Mouse (Mus musculus) hindbrain, postnatal 0 days (tissue): ENCODE measurements at regions not wholly inside any gene's neighbourhood (a gene's known extent, or its start where the extent isn't known, plus 50 kb on each side); places are given as distances from the start of the nearest gene placed in this dataset.
A peak's percentile ranks its signal among the peaks of the same experiment; 100 is the strongest.

ENCODE experiments used
- ATAC-seq: fragments of 200-750 bp; cut with Nextera tagmentation; 2 replicates; pipeline ENCODE4 v1.8.0; 2017; ENCODE audit warnings: mild to moderate bottlenecking, moderate TSS enrichment, moderate library complexity
- DNase-seq: peaks from one replicate; pipeline ENCODE4 v3.0.0-alpha.2; 2015; ENCODE audit warnings: low spot score
- H3K27ac ChIP-seq: fragments of 300-500 bp; sonication (generic); 2 replicates; pipeline ENCODE4 v1.5.1; 2014; ENCODE audit warnings: mild to moderate bottlenecking
- H3K27me3 ChIP-seq: fragments of 300-500 bp; sonication (generic); 2 replicates; pipeline ENCODE4 v1.6.1; 2014; ENCODE audit warnings: low read length, mixed read lengths; ENCODE audit not compliant: insufficient read depth
- H3K36me3 ChIP-seq: fragments of 300-500 bp; sonication (generic); 2 replicates; pipeline ENCODE4 v1.6.1; 2014; ENCODE audit warnings: low read length, mixed read lengths; ENCODE audit not compliant: insufficient read depth
- H3K4me1 ChIP-seq: fragments of 300-500 bp; sonication (generic); 2 replicates; pipeline ENCODE4 v1.6.1; 2014; ENCODE audit warnings: antibody characterized with exemption, low read length, mixed read lengths; ENCODE audit not compliant: insufficient read depth
- H3K4me2 ChIP-seq: fragments of 300-500 bp; sonication (generic); 2 replicates; pipeline ENCODE4 v1.6.1; 2014; ENCODE audit warnings: low read depth, mild to moderate bottlenecking, low read length, moderate library complexity, mixed read lengths
- H3K4me3 ChIP-seq: fragments of 300-500 bp; sonication (generic); 2 replicates; pipeline ENCODE4 v1.5.1; 2014; ENCODE audit warnings: low read length
- H3K9ac ChIP-seq: fragments of 300-500 bp; sonication (generic); replicated peaks from 2 replicates; pipeline ENCODE4 v1.6.1; 2014; ENCODE audit warnings: mild to moderate bottlenecking, low read length, moderate library complexity, mixed read lengths
- H3K9me3 ChIP-seq: fragments of 300-500 bp; sonication (generic); 2 replicates; pipeline ENCODE4 v1.6.1; 2016; ENCODE audit warnings: low read length, mixed read lengths
- CTCF ChIP-seq: IDR thresholded peaks from 2 replicates; pipeline ENCODE4 v1.5.1; 2016; ENCODE audit warnings: antibody characterized with exemption, control low read depth, low read depth
- WGBS: fragments of 180-500 bp; shearing (Covaris S2); extraction: QIAGEN DNeasy Blood & Tissue Kit; methylation state at CpG from one replicate; pipeline ENCODE4 v1.1.7; 2014; 5-methylcytosine and 5-hydroxymethylcytosine counted together

GRCm38 (mm10) chr16:57914506-57914905 lies 160.0 kb upstream of the Col8a1 start:
- no peaks in the 10 kb centered on the region for H3K9me3 ChIP-seq
- WGBS: 42% methylated on average over 1 of the region's 1 CpGs
- ATAC-seq (no peak), DNase-seq (no peak)
- no peak overlapping the region for H3K9ac ChIP-seq
- H3K36me3 ChIP-seq: no peaks in the 10 kb centered on the region
- H3K4me1 ChIP-seq: no peaks in the 10 kb centered on the region
- H3K27me3 ChIP-seq: no peaks in the 10 kb centered on the region
- no peak overlapping the region for H3K27ac ChIP-seq
- H3K4me3 ChIP-seq: no peak overlapping the region
- no peak overlapping the region for H3K4me2 ChIP-seq
- no peak for TF ChIP-seq CTCF

GRCm38 (mm10) chr16:57915451-57915850 lies 160.9 kb upstream of the Col8a1 start:
- WGBS: 81% methylated on average over 2 of the region's 2 CpGs
- H3K27me3 ChIP-seq: no peaks in the 10 kb centered on the region
- H3K4me1 ChIP-seq: no peaks in the 10 kb centered on the region
- H3K4me3 ChIP-seq: no peak overlapping the region
- H3K4me2 ChIP-seq: no peak overlapping the region
- H3K36me3 ChIP-seq: no peaks in the 10 kb centered on the region
- no peaks in the 10 kb centered on the region for H3K9me3 ChIP-seq
- DNase-seq (no peak), ATAC-seq (no peak)
- H3K27ac ChIP-seq: no peak overlapping the region
- no peak overlapping the region for H3K9ac ChIP-seq
- TF ChIP-seq CTCF: no peak

- Histone ChIP-seq H3K27me3 (no peaks in the 10 kb centered on the region), H3K4me3 (no peak overlapping the region), H3K9me3 (no peaks in the 10 kb centered on the region), H3K4me2 (no peak overlapping the region), H3K9ac (no peak overlapping the region; the same call in 1 of the 2 replicates), H3K36me3 (no peaks in the 10 kb centered on the region), H3K27ac (peak overlapping the region; percentile 41; the same call in 1 of the 2 replicates), H3K4me1 (no peaks in the 10 kb centered on the region)
- ATAC-seq: no peak
- TF ChIP-seq CTCF: no peak
- no peak for DNase-seq
- WGBS: 61% methylated on average over 7 of the region's 7 CpGs
Measured at GRCm38 (mm10) chr16:57923447-57924129, 169.1 kb upstream of the Col8a1 start.

- H3K36me3 ChIP-seq: no peaks in the 10 kb centered on the region
- H3K9me3 ChIP-seq: no peaks in the 10 kb centered on the region
- TF ChIP-seq CTCF: no peak
- H3K27ac ChIP-seq: peak overlapping the region; percentile 41; the same call in 1 of the 2 replicates
- DNase-seq: no peak
- no peaks in the 10 kb centered on the region for H3K4me1 ChIP-seq
- WGBS: 45% methylated on average over 4 of the region's 4 CpGs
- no peak overlapping the region for H3K4me3 ChIP-seq
- H3K4me2 ChIP-seq: no peak overlapping the region
- ATAC-seq: peak; percentile 66; the same call in 1 of the 2 replicates
- H3K27me3 ChIP-seq: no peaks in the 10 kb centered on the region
- no peak overlapping the region for H3K9ac ChIP-seq
Measured at GRCm38 (mm10) chr16:57924130-57924495, 169.6 kb upstream of the Col8a1 start.

GRCm38 (mm10) chr16:57927816-57928215 lies 173.3 kb upstream of the Col8a1 start:
- WGBS: 44% methylated on average over 4 of the region's 4 CpGs
- Histone ChIP-seq H3K27me3 (no peaks in the 10 kb centered on the region), H3K4me1 (no peaks in the 10 kb centered on the region), H3K9ac (no peak overlapping the region), H3K27ac (peak overlapping the region; percentile 45; the same call in 1 of the 2 replicates), H3K4me3 (no peak overlapping the region), H3K4me2 (no peak overlapping the region), H3K9me3 (no peaks in the 10 kb centered on the region), H3K36me3 (no peaks in the 10 kb centered on the region)
- TF ChIP-seq CTCF: no peak
- DNase-seq (peak; percentile 78), ATAC-seq (peak; percentile 89)

- ATAC-seq (no peak), DNase-seq (peak; percentile 9)
- H3K4me3 ChIP-seq: no peak overlapping the region
- no peak for TF ChIP-seq CTCF
- no peaks in the 10 kb centered on the region for H3K27me3 ChIP-seq
- no peak overlapping the region for H3K4me2 ChIP-seq
- no peaks in the 10 kb centered on the region for H3K4me1 ChIP-seq
- H3K27ac ChIP-seq: no peak overlapping the region
- WGBS: 56% methylated on average over 4 of the region's 4 CpGs
- H3K9me3 ChIP-seq: no peaks in the 10 kb centered on the region
- H3K9ac ChIP-seq: no peak overlapping the region
- no peaks in the 10 kb centered on the region for H3K36me3 ChIP-seq
Measured at GRCm38 (mm10) chr16:57928301-57928700, 173.8 kb upstream of the Col8a1 start.

GRCm38 (mm10) chr16:57929151-57929764 lies 174.7 kb upstream of the Col8a1 start:
- TF ChIP-seq CTCF: no peak
- no peak overlapping the region for H3K4me3 ChIP-seq
- no peaks in the 10 kb centered on the region for H3K9me3 ChIP-seq
- H3K4me2 ChIP-seq: no peak overlapping the region
- H3K4me1 ChIP-seq: no peaks in the 10 kb centered on the region
- H3K27ac ChIP-seq: no peak overlapping the region
- H3K9ac ChIP-seq: no peak overlapping the region
- H3K36me3 ChIP-seq: no peaks in the 10 kb centered on the region
- H3K27me3 ChIP-seq: no peaks in the 10 kb centered on the region
- no peak for ATAC-seq
- no peak for DNase-seq
- 67% methylated on average over 12 of the region's 12 CpGs for WGBS
